Mouse (Mus musculus) layer of hippocampus, postnatal 14 days (tissue): ENCODE results near the gene Dnmt1. TPM values are rescaled to one million over a fixed set of nuclear protein-coding genes. Genes with fewer than 3 reads are reported as not detected.

ENCODE experiments used
- microRNA-seq, 2 experiments: library from miRNA; unstranded; fragments of <30 nt; microRNA quantifications; one replicate each; pipeline ENCODE4 v1.2.0; 2021
- total RNA-seq, 2 experiments: library from RNA; stranded (reverse); gene quantifications; 2 replicates each; pipeline ENCODE4 v1.2.3; 2021

The Dnmt1 gene
- total RNA-seq, 2 experiments from 2014 or later = 35.5 to 37.1 TPM

Small RNAs within 50 kb of the gene (microRNA-seq; reads per million reads assigned to microRNA genes)
- gene Mir7081 = 0.68 to 1.1 reads per million in 2 experiments

Other genes with a start within 250 kb of the Dnmt1 start
- 10 to 100 TPM; 73.0 to 73.1 TPM for gene Olfm2, start 213.5 kb downstream of the Dnmt1 start, total RNA-seq
- gene Col5a3, start 144.8 kb downstream of the Dnmt1 start, total RNA-seq = 1 to 10 TPM; 2.3 to 2.7 TPM
- not detected for gene Rdh8, start 141.4 kb downstream of the Dnmt1 start, total RNA-seq
- 10 to 100 TPM; 55.6 to 56.1 TPM for gene A230050P20Rik, start 91.2 kb downstream of the Dnmt1 start, total RNA-seq
- gene Angptl6, start 80.2 kb downstream of the Dnmt1 start, total RNA-seq = 10 to 100 TPM in 1 of 2 experiments, 1 to 10 TPM in 1; 7.3 to 10.7 TPM
- gene Ppan, start 71.7 kb downstream of the Dnmt1 start, total RNA-seq = 10 to 100 TPM; 21.3 to 25.6 TPM
- 100 to 1,000 TPM; 114 to 123 TPM for gene Eif3g, start 61.3 kb downstream of the Dnmt1 start, total RNA-seq
- 1 to 10 TPM; 2.1 to 3.5 TPM for gene S1pr2, start 16.9 kb upstream of the Dnmt1 start, total RNA-seq
- 10 to 100 TPM; 60.4 to 62.8 TPM for gene Mrpl4, start 42.9 kb upstream of the Dnmt1 start, total RNA-seq
- 1 to 10 TPM; 2.9 to 3.2 TPM for gene Icam1, start 56.1 kb upstream of the Dnmt1 start, total RNA-seq
- under 1 TPM; 0.41 to 0.44 TPM for gene Icam4, start 69.5 kb upstream of the Dnmt1 start, total RNA-seq
- gene Icam5, start 72.2 kb upstream of the Dnmt1 start, total RNA-seq = 100 to 1,000 TPM; 337 to 341 TPM
- 1 to 10 TPM in 1 of 2 experiments, not detected in 1; 2.0 TPM for gene Zglp1, start 107.2 kb upstream of the Dnmt1 start, total RNA-seq
- 1 to 10 TPM in 1 of 2 experiments, under 1 TPM in 1; 0.55 to 1.6 TPM for gene Gm49373, start 113.2 kb upstream of the Dnmt1 start, total RNA-seq
- 10 to 100 TPM; 53.6 to 58.8 TPM for gene Fdx1l, start 113.7 kb upstream of the Dnmt1 start, total RNA-seq
- 1 to 10 TPM; 1.8 to 2.0 TPM for gene Gm38431, start 132.1 kb upstream of the Dnmt1 start, total RNA-seq
- 10 to 100 TPM; 34.0 to 37.4 TPM for gene Raver1, start 132.1 kb upstream of the Dnmt1 start, total RNA-seq
- gene Tyk2, start 171.4 kb upstream of the Dnmt1 start, total RNA-seq = 10 to 100 TPM; 14.2 to 14.3 TPM
- gene Cdc37, start 190.1 kb upstream of the Dnmt1 start, total RNA-seq = 100 to 1,000 TPM; 129 to 136 TPM
- 10 to 100 TPM; 63.8 to 69.9 TPM for gene Pde4a, start 205.8 kb upstream of the Dnmt1 start, total RNA-seq